In the genomic region with DNA sequence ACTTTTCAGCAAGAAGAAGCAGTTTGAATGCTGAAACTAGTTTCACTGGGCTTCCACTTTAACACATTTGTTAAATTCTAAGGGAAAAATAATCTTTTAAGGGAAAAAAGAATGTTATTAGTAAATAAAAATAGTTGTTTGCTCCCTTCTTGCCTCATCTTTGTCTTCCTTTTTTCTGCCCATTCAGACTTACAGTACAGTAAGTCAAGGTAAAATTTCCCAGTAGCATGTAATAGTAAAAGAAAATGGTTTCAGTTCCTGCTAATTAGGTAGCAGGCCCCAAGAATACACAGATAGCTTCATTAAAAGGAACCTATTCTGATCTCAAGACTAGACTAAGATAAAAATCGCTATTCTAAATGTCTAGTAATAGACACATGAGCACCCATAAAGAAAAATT, we compare ENCODE assay signal across 31 mouse cellular contexts.
"Had no signal": no experiment of that assay in that cellular context is flagged by ENCODE, and none has a peak within 500 bp of the region (broad histone marks: within the 10 kb centered on the region; RNA-seq: fewer than 3 reads in every experiment).

No protein-coding gene starts in this region.

- H3K9ac ChIP-seq: limb, embryonic 12.5 days; limb, embryonic 13.5 days; limb, embryonic 15.5 days; liver, embryonic 12.5 days; liver, embryonic 13.5 days; liver, embryonic 14.5 days; liver, embryonic 15.5 days; liver, postnatal 0 days; lung, embryonic 14.5 days; lung, embryonic 15.5 days; midbrain, embryonic 12.5 days; midbrain, embryonic 13.5 days; midbrain, embryonic 15.5 days had no signal

- H3K27me3 ChIP-seq: limb, embryonic 12.5 days; limb, embryonic 13.5 days; limb, embryonic 15.5 days; liver, embryonic 12.5 days; liver, embryonic 13.5 days; liver, embryonic 15.5 days; lung, embryonic 15.5 days; megakaryocyte, embryonic 14.5 days; midbrain, embryonic 12.5 days; midbrain, embryonic 13.5 days; midbrain, embryonic 15.5 days had no signal

- H3K4me1 ChIP-seq: limb, embryonic 10.5 days; limb, embryonic 12.5 days; limb, embryonic 13.5 days; limb, embryonic 15.5 days; liver, embryonic 12.5 days; liver, embryonic 13.5 days; liver, embryonic 15.5 days; lung, embryonic 15.5 days; megakaryocyte, embryonic 14.5 days; midbrain, embryonic 10.5 days; midbrain, embryonic 12.5 days; midbrain, embryonic 13.5 days; midbrain, embryonic 15.5 days had no signal

- H3K9me3 ChIP-seq: limb, embryonic 10.5 days; limb, embryonic 12.5 days; limb, embryonic 15.5 days; liver, embryonic 12.5 days; liver, embryonic 13.5 days; liver, embryonic 15.5 days; lung, embryonic 15.5 days; megakaryocyte, embryonic 14.5 days; midbrain, embryonic 10.5 days; midbrain, embryonic 13.5 days; midbrain, embryonic 15.5 days had no signal

- DNase-seq: left cerebral cortex, postnatal 4 days; liver; liver, embryonic 13.5 days; liver, postnatal 0 days; lung, adult 18-20 months; lung, adult 2 months; lung, embryonic 14.5 days; lung, postnatal 10 days; lung, postnatal 14 days; lung, postnatal 36 days; lung, postnatal 4 days; midbrain, embryonic 14.5 days had no signal

- H3K4me2 ChIP-seq: limb, embryonic 12.5 days; limb, embryonic 13.5 days; limb, embryonic 15.5 days; liver, embryonic 11.5 days; liver, embryonic 12.5 days; liver, embryonic 13.5 days; liver, embryonic 15.5 days; lung, embryonic 14.5 days; lung, embryonic 15.5 days; midbrain, embryonic 11.5 days; midbrain, embryonic 12.5 days; midbrain, embryonic 13.5 days; midbrain, embryonic 15.5 days had no signal

- H3K27ac ChIP-seq: left cerebral cortex, adult 2 months; limb, embryonic 10.5 days; limb, embryonic 12.5 days; limb, embryonic 13.5 days; limb, embryonic 15.5 days; liver, embryonic 12.5 days; liver, embryonic 13.5 days; liver, embryonic 14.5 days; liver, embryonic 15.5 days; lung, embryonic 15.5 days; midbrain, embryonic 10.5 days; midbrain, embryonic 12.5 days; midbrain, embryonic 13.5 days; midbrain, embryonic 15.5 days had no signal

- H3K4me3 ChIP-seq: left cerebral cortex, adult 2 months; limb, embryonic 10.5 days; limb, embryonic 12.5 days; limb, embryonic 13.5 days; limb, embryonic 15.5 days; liver, embryonic 12.5 days; liver, embryonic 13.5 days; liver, embryonic 15.5 days; lung, embryonic 15.5 days; megakaryocyte, embryonic 14.5 days; midbrain, embryonic 10.5 days; midbrain, embryonic 12.5 days; midbrain, embryonic 13.5 days; midbrain, embryonic 15.5 days; myocyte had no signal

- H3K36me3 ChIP-seq: limb, embryonic 10.5 days; limb, embryonic 12.5 days; limb, embryonic 13.5 days; limb, embryonic 15.5 days; liver, embryonic 12.5 days; liver, embryonic 13.5 days; liver, embryonic 15.5 days; lung, embryonic 15.5 days; midbrain, embryonic 10.5 days; midbrain, embryonic 12.5 days; midbrain, embryonic 13.5 days; midbrain, embryonic 15.5 days had no signal

- ATAC-seq: liver, embryonic 12.5 days; liver, postnatal 0 days; lung, postnatal 0 days; midbrain, embryonic 13.5 days; midbrain, embryonic 15.5 days; midbrain, embryonic 16.5 days had no signal
